Mouse (Mus musculus): ENCODE measurements around the gene Meltf. TPM values are rescaled to one million over a fixed set of nuclear protein-coding genes. Genes with fewer than 3 reads are reported as not detected.
A peak's percentile ranks its signal among the peaks of the same experiment; 100 is the strongest.

Meltf gene
- polyA plus RNA-seq, 1 experiment from 2014 or later = 568 TPM

- no peaks in the 10 kb centered on the region; the same call in 1 of the 2 replicates for H3K36me3 ChIP-seq (ENCODE audit: control insufficient read depth, insufficient read depth)
- H3K9me3 ChIP-seq (ENCODE audit: control insufficient read depth) = no peaks in the 10 kb centered on the region
- H3K4me2 ChIP-seq (replicated peaks; ENCODE audit: low read depth) = peak overlapping the region; percentile 30; the same call in 1 of the 2 replicates
- no peak overlapping the region for H3K4me3 ChIP-seq (ENCODE audit: low read depth, low read length)
- no peak for TF ChIP-seq CTCF (IDR thresholded peaks at IDR 0.05; ENCODE audit: low read depth)
- no peak overlapping the region; the same call in 1 of the 2 replicates for H3K27ac ChIP-seq (ENCODE audit: low read depth, low read length)
- no peaks in the 10 kb centered on the region; the same call in 1 of the 2 replicates for H3K4me1 ChIP-seq (replicated peaks; ENCODE audit: control insufficient read depth, insufficient read depth, low read length)
- ATAC-seq = no peak
- 52% methylated on average over 14 of the region's 14 CpGs for WGBS
- no peak overlapping the region for H3K9ac ChIP-seq (ENCODE audit: low read depth, low read length)
- no peaks in the 10 kb centered on the region for H3K27me3 ChIP-seq (replicated peaks; ENCODE audit: control insufficient read depth, insufficient read depth, low read length)
Measured at GRCm38 (mm10) chr16:31883302-31883701, 4.7 kb downstream of the Meltf start.

- TF ChIP-seq CTCF (IDR thresholded peaks at IDR 0.05; ENCODE audit: low read depth) = no peak
- H3K27ac ChIP-seq (ENCODE audit: low read depth, low read length) = no peak overlapping the region
- no peaks in the 10 kb centered on the region for H3K27me3 ChIP-seq (replicated peaks; ENCODE audit: control insufficient read depth, insufficient read depth, low read length)
- H3K36me3 ChIP-seq (ENCODE audit: control insufficient read depth, insufficient read depth) = no peaks in the 10 kb centered on the region; the same call in 1 of the 2 replicates
- 23% methylated on average over 6 of the region's 6 CpGs for WGBS
- ATAC-seq = no peak
- no peaks in the 10 kb centered on the region for H3K9me3 ChIP-seq (ENCODE audit: control insufficient read depth)
- H3K9ac ChIP-seq (ENCODE audit: low read depth, low read length) = no peak overlapping the region
- no peaks in the 10 kb centered on the region; the same call in 1 of the 2 replicates for H3K4me1 ChIP-seq (replicated peaks; ENCODE audit: control insufficient read depth, insufficient read depth, low read length)
- peak overlapping the region; percentile 30; the same call in 1 of the 2 replicates for H3K4me2 ChIP-seq (replicated peaks; ENCODE audit: low read depth)
- H3K4me3 ChIP-seq (ENCODE audit: low read depth, low read length) = no peak overlapping the region
Measured at GRCm38 (mm10) chr16:31883902-31884301, 5.3 kb downstream of the Meltf start.

- WGBS = 72% methylated on average over 7 of the region's 7 CpGs
- TF ChIP-seq CTCF (IDR thresholded peaks at IDR 0.05; ENCODE audit: low read depth) = no peak
- H3K4me2 ChIP-seq (replicated peaks; ENCODE audit: low read depth) = no peak overlapping the region
- H3K36me3 ChIP-seq (ENCODE audit: control insufficient read depth, insufficient read depth) = peaks cover 21% of the 10 kb centered on the region; the same call in 1 of the 2 replicates
- H3K27me3 ChIP-seq (replicated peaks; ENCODE audit: control insufficient read depth, insufficient read depth, low read length) = no peaks in the 10 kb centered on the region
- H3K27ac ChIP-seq (ENCODE audit: low read depth, low read length) = no peak overlapping the region
- H3K4me3 ChIP-seq (ENCODE audit: low read depth, low read length) = no peak overlapping the region
- H3K9me3 ChIP-seq (ENCODE audit: control insufficient read depth) = no peaks in the 10 kb centered on the region
- ATAC-seq = no peak
- no peaks in the 10 kb centered on the region for H3K4me1 ChIP-seq (replicated peaks; ENCODE audit: control insufficient read depth, insufficient read depth, low read length)
- no peak overlapping the region for H3K9ac ChIP-seq (ENCODE audit: low read depth, low read length)
Measured at GRCm38 (mm10) chr16:31890907-31891306, 12.3 kb downstream of the Meltf start.

GRCm38 (mm10) chr16:31893396-31894141 is 15.0 kb downstream of the Meltf start:
- no peak overlapping the region for H3K27ac ChIP-seq (ENCODE audit: low read depth, low read length)
- WGBS = 69% methylated on average over 5 of the region's 5 CpGs
- no peak for ATAC-seq
- no peak overlapping the region for H3K9ac ChIP-seq (ENCODE audit: low read depth, low read length)
- no peak overlapping the region for H3K4me2 ChIP-seq (replicated peaks; ENCODE audit: low read depth)
- H3K4me1 ChIP-seq (replicated peaks; ENCODE audit: control insufficient read depth, insufficient read depth, low read length) = no peaks in the 10 kb centered on the region
- peaks cover 33% of the 10 kb centered on the region; the same call in 1 of the 2 replicates for H3K36me3 ChIP-seq (ENCODE audit: control insufficient read depth, insufficient read depth)
- no peak overlapping the region for H3K4me3 ChIP-seq (ENCODE audit: low read depth, low read length)
- H3K27me3 ChIP-seq (replicated peaks; ENCODE audit: control insufficient read depth, insufficient read depth, low read length) = no peaks in the 10 kb centered on the region
- no peak for TF ChIP-seq CTCF (IDR thresholded peaks at IDR 0.05; ENCODE audit: low read depth)
- H3K9me3 ChIP-seq (ENCODE audit: control insufficient read depth) = no peaks in the 10 kb centered on the region

- Histone ChIP-seq H3K9ac (ENCODE audit: low read depth, low read length) (no peak overlapping the region), H3K27ac (ENCODE audit: low read depth, low read length) (no peak overlapping the region), H3K36me3 (ENCODE audit: control insufficient read depth, insufficient read depth) (peaks cover 17% of the 10 kb centered on the region; the same call in 1 of the 2 replicates), H3K4me3 (ENCODE audit: low read depth, low read length) (no peak overlapping the region), H3K4me1 (replicated peaks; ENCODE audit: control insufficient read depth, insufficient read depth, low read length) (no peaks in the 10 kb centered on the region), H3K4me2 (replicated peaks; ENCODE audit: low read depth) (peak overlapping the region; percentile 54), H3K27me3 (replicated peaks; ENCODE audit: control insufficient read depth, insufficient read depth, low read length) (no peaks in the 10 kb centered on the region), H3K9me3 (ENCODE audit: control insufficient read depth) (no peaks in the 10 kb centered on the region)
- WGBS = 14% methylated on average over 29 of the region's 29 CpGs
- TF ChIP-seq CTCF (IDR thresholded peaks at IDR 0.05; ENCODE audit: low read depth) = peak; percentile 56
- ATAC-seq = no peak
Measured at GRCm38 (mm10) chr16:31896971-31897774, 18.6 kb downstream of the Meltf start.

Measured in intestine, postnatal 0 days (tissue).